Mouse (Mus musculus) layer of hippocampus, postnatal 14 days (tissue): Measurements from ENCODE around the gene Tnfrsf14. TPM values are rescaled to one million over a fixed set of nuclear protein-coding genes. Genes with fewer than 3 reads are reported as not detected.

ENCODE experiments used
- DNase-seq, 2 experiments: peaks; one replicate each; pipeline ENCODE4 v3.0.0; 2021 to 2022; ENCODE audit warnings: low spot score in 2 of 2, mixed read lengths in 1 of 2
- total RNA-seq, 2 experiments: library from RNA; stranded (reverse); gene quantifications; 2 replicates each; pipeline ENCODE4 v1.2.3; 2021

Gene Tnfrsf14
- total RNA-seq, 2 experiments from 2014 or later = 0.81 to 1.1 TPM

GRCm38 (mm10) chr4:154948940-154949588 is 20.7 kb upstream of the Tnfrsf14 start:
- no peak for DNase-seq

GRCm38 (mm10) chr4:154948066-154948939 is 19.9 kb upstream of the Tnfrsf14 start:
- DNase-seq = peak; percentile 60 to 84

GRCm38 (mm10) chr4:154946319-154946718 is 18.0 kb upstream of the Tnfrsf14 start:
- no peak for DNase-seq

- DNase-seq = peak; percentile 69 to 91
These were observed 15.8 kb upstream of the Tnfrsf14 start for GRCm38 (mm10) chr4:154944121-154944590.

- DNase-seq = no peak
These were observed 15.1 kb upstream of the Tnfrsf14 start for GRCm38 (mm10) chr4:154943323-154944039.

- DNase-seq = no peak
These were observed 14.4 kb upstream of the Tnfrsf14 start for GRCm38 (mm10) chr4:154942632-154943322.

GRCm38 (mm10) chr4:154941831-154942230 is 13.5 kb upstream of the Tnfrsf14 start:
- DNase-seq = no peak

GRCm38 (mm10) chr4:154940156-154940555 is 11.8 kb upstream of the Tnfrsf14 start:
- no peak for DNase-seq

- DNase-seq = no peak
These were observed 9.4 kb upstream of the Tnfrsf14 start for GRCm38 (mm10) chr4:154937746-154938145.

GRCm38 (mm10) chr4:154936542-154937255 is 8.3 kb upstream of the Tnfrsf14 start:
- DNase-seq = no peak

- no peak for DNase-seq
These were observed 7.4 kb upstream of the Tnfrsf14 start for GRCm38 (mm10) chr4:154935788-154936187.

GRCm38 (mm10) chr4:154934800-154935199 is 6.4 kb upstream of the Tnfrsf14 start:
- no peak for DNase-seq

- DNase-seq = no peak
These were observed 5.0 kb upstream of the Tnfrsf14 start for GRCm38 (mm10) chr4:154933306-154933907.

GRCm38 (mm10) chr4:154929088-154929660 is 811 bp upstream of the Tnfrsf14 start:
- DNase-seq = no peak

- no peak for DNase-seq
These were observed 445 bp downstream of the Tnfrsf14 start for GRCm38 (mm10) chr4:154927899-154928337.

GRCm38 (mm10) chr4:154926969-154927898 is 1.1 kb downstream of the Tnfrsf14 start:
- no peak for DNase-seq

GRCm38 (mm10) chr4:154925413-154925812 is 3.0 kb downstream of the Tnfrsf14 start:
- DNase-seq = no peak

GRCm38 (mm10) chr4:154922931-154923330 is 5.4 kb downstream of the Tnfrsf14 start:
- no peak for DNase-seq
